Mouse (Mus musculus): Measurements from ENCODE around the gene Gfy. TPM values are rescaled to one million over a fixed set of nuclear protein-coding genes. Genes with fewer than 3 reads are reported as not detected.

The Gfy gene
- polyA plus RNA-seq, 1 experiment from 2014 or later = not detected

DNA sequence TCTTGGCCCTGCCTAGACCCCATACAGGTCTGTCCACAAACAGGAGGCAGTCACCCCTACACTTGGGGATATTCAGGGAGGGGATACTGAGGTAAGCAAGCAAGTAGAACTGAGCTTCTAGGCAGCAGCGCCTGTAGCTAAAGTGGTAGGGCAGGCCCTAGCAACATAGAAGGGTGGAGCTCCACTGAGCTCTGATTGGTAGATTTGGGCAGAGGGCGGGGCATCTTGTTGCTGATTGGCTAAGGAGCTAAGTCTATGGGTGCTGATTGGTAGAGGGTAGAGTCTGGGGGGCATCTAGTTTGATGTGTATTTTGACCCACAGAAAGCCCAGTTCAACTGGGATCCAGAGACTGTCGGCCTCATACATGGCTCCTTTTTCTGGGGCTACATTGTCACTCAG lies 9.9 kb downstream of the Gfy start:
- H3K4me3 ChIP-seq (ENCODE audit: low read depth, low read length) = no peak overlapping the region
- H3K27me3 ChIP-seq (ENCODE audit: control insufficient read depth, insufficient read depth, low read length) = peaks cover 20% of the 10 kb centered on the region; the same call in 1 of the 2 replicates
- no peaks in the 10 kb centered on the region for H3K4me1 ChIP-seq (replicated peaks; ENCODE audit: control insufficient read depth, insufficient read depth)
- DNase-seq (ENCODE audit: low spot score) = no peak
- no peak overlapping the region for H3K9ac ChIP-seq (ENCODE audit: low read length)
- H3K9me3 ChIP-seq (ENCODE audit: control insufficient read depth, low read length) = peaks cover 11% of the 10 kb centered on the region
- H3K36me3 ChIP-seq (ENCODE audit: control insufficient read depth, insufficient read depth, low read length) = no peaks in the 10 kb centered on the region
- no peak for ATAC-seq (ENCODE audit: low FRiP score, low TSS enrichment)
- 91% methylated on average over 3 of the region's 3 CpGs for WGBS
- TF ChIP-seq EP300 (optimal IDR thresholded peaks at IDR 0.05) = no peak
- no peak for TF ChIP-seq CTCF (IDR thresholded peaks at IDR 0.05; ENCODE audit: low read depth)
- H3K4me2 ChIP-seq (replicated peaks; ENCODE audit: low read depth) = no peak overlapping the region
- no peak overlapping the region for H3K27ac ChIP-seq (replicated peaks)

DNA sequence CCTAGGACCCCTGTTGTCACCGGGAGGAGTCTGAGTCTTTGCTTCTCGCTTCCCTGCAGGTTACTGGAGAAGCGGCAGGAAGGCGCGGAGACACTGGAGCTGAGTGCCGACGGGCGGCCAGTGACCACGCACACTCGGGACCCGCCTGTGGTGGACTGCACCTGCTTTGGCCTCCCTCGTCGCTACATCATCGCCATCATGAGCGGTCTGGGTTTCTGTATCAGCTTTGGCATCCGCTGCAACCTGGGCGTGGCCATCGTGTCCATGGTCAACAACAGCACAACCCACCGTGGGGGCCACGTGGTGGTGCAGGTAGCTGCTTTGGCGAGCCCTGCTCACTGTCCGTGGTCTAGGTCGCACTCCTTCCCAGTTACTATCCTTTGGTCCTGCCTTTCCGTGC lies 10.7 kb downstream of the Gfy start:
- H3K36me3 ChIP-seq (ENCODE audit: control insufficient read depth, insufficient read depth, low read length) = no peaks in the 10 kb centered on the region
- DNase-seq (ENCODE audit: low spot score) (no peak), ATAC-seq (ENCODE audit: low FRiP score, low TSS enrichment) (no peak)
- 6% methylated on average over 24 of the region's 24 CpGs for WGBS
- peaks cover 11% of the 10 kb centered on the region for H3K9me3 ChIP-seq (ENCODE audit: control insufficient read depth, low read length)
- TF ChIP-seq CTCF (IDR thresholded peaks at IDR 0.05; ENCODE audit: low read depth) = no peak
- no peak for TF ChIP-seq EP300 (optimal IDR thresholded peaks at IDR 0.05)
- H3K27ac ChIP-seq (replicated peaks) = no peak overlapping the region
- H3K4me3 ChIP-seq (ENCODE audit: low read depth, low read length) = no peak overlapping the region
- no peak overlapping the region for H3K9ac ChIP-seq (ENCODE audit: low read length)
- peaks cover 22% of the 10 kb centered on the region; the same call in 1 of the 2 replicates for H3K27me3 ChIP-seq (ENCODE audit: control insufficient read depth, insufficient read depth, low read length)
- H3K4me1 ChIP-seq (replicated peaks; ENCODE audit: control insufficient read depth, insufficient read depth) = peaks cover 4% of the 10 kb centered on the region; the same call in 1 of the 2 replicates
- H3K4me2 ChIP-seq (replicated peaks; ENCODE audit: low read depth) = no peak overlapping the region

DNA sequence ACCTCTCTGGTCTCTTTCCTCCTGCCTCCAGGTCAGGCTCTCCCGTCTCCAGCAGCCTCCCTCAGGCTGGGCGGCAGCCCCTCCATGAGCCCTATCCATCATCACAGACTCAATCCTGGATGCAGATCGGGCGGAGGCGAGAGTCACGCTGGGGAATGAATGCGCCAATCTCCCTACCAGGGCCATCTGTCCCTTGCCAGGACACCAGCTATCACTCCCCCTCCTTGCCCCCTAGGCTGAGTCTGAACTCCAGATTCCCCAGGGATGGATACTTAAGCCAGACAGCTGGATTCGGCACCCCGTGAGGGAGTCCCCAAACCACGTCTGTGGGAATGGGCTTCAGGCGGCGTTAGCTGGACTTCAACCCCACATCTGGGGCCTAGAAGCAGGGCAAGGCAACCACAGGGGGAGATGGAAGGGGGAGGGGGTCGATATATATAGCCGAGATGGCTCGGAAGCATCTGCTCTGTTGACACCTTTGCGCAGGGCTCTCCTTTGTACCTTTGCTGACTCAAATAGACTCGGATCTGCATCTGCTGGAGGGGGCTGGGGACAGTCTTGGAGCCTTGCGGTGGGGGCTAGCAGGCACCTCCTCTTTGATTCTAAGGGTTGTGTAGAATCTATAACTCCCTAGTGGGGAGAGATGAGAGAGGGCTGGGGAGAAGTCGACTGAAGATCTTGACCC lies 11.5 kb downstream of the Gfy start:
- Histone ChIP-seq H3K27ac (replicated peaks) (no peak overlapping the region), H3K36me3 (ENCODE audit: control insufficient read depth, insufficient read depth, low read length) (no peaks in the 10 kb centered on the region), H3K27me3 (ENCODE audit: control insufficient read depth, insufficient read depth, low read length) (peaks cover 22% of the 10 kb centered on the region; the same call in 1 of the 2 replicates), H3K4me3 (ENCODE audit: low read depth, low read length) (no peak overlapping the region), H3K4me1 (replicated peaks; ENCODE audit: control insufficient read depth, insufficient read depth) (peaks cover 4% of the 10 kb centered on the region; the same call in 1 of the 2 replicates), H3K4me2 (replicated peaks; ENCODE audit: low read depth) (no peak overlapping the region), H3K9ac (ENCODE audit: low read length) (no peak overlapping the region), H3K9me3 (ENCODE audit: control insufficient read depth, low read length) (peaks cover 11% of the 10 kb centered on the region)
- ATAC-seq (ENCODE audit: low FRiP score, low TSS enrichment) (no peak), DNase-seq (ENCODE audit: low spot score) (no peak)
- WGBS = 4% methylated on average over 19 of the region's 19 CpGs
- no peak for TF ChIP-seq CTCF (IDR thresholded peaks at IDR 0.05; ENCODE audit: low read depth)
- no peak for TF ChIP-seq EP300 (optimal IDR thresholded peaks at IDR 0.05)

GRCm38 (mm10) chr7:45166950-45167401 lies 12.4 kb downstream of the Gfy start:
- H3K4me2 ChIP-seq (replicated peaks; ENCODE audit: low read depth) = no peak overlapping the region
- TF ChIP-seq CTCF (IDR thresholded peaks at IDR 0.05; ENCODE audit: low read depth) = no peak
- TF ChIP-seq EP300 (optimal IDR thresholded peaks at IDR 0.05) = no peak
- peaks cover 4% of the 10 kb centered on the region; the same call in 1 of the 2 replicates for H3K4me1 ChIP-seq (replicated peaks; ENCODE audit: control insufficient read depth, insufficient read depth)
- H3K27me3 ChIP-seq (ENCODE audit: control insufficient read depth, insufficient read depth, low read length) = peaks cover 22% of the 10 kb centered on the region; the same call in 1 of the 2 replicates
- H3K4me3 ChIP-seq (ENCODE audit: low read depth, low read length) = no peak overlapping the region
- H3K9me3 ChIP-seq (ENCODE audit: control insufficient read depth, low read length) = peaks cover 11% of the 10 kb centered on the region
- WGBS = 25% methylated on average over 10 of the region's 10 CpGs
- DNase-seq (ENCODE audit: low spot score) (no peak), ATAC-seq (ENCODE audit: low FRiP score, low TSS enrichment) (no peak)
- no peaks in the 10 kb centered on the region for H3K36me3 ChIP-seq (ENCODE audit: control insufficient read depth, insufficient read depth, low read length)
- H3K9ac ChIP-seq (ENCODE audit: low read length) = no peak overlapping the region
- H3K27ac ChIP-seq (replicated peaks) = no peak overlapping the region

GRCm38 (mm10) chr7:45165701-45166100 lies 13.7 kb downstream of the Gfy start:
- WGBS = 55% methylated on average over 11 of the region's 11 CpGs
- DNase-seq (ENCODE audit: low spot score) (no peak), ATAC-seq (ENCODE audit: low FRiP score, low TSS enrichment) (no peak)
- Histone ChIP-seq H3K9ac (ENCODE audit: low read length) (no peak overlapping the region), H3K4me2 (replicated peaks; ENCODE audit: low read depth) (no peak overlapping the region), H3K4me1 (replicated peaks; ENCODE audit: control insufficient read depth, insufficient read depth) (peaks cover 4% of the 10 kb centered on the region; the same call in 1 of the 2 replicates), H3K27ac (replicated peaks) (no peak overlapping the region), H3K36me3 (ENCODE audit: control insufficient read depth, insufficient read depth, low read length) (no peaks in the 10 kb centered on the region), H3K9me3 (ENCODE audit: control insufficient read depth, low read length) (peaks cover 11% of the 10 kb centered on the region), H3K27me3 (ENCODE audit: control insufficient read depth, insufficient read depth, low read length) (peaks cover 22% of the 10 kb centered on the region; the same call in 1 of the 2 replicates), H3K4me3 (ENCODE audit: low read depth, low read length) (no peak overlapping the region)
- TF ChIP-seq CTCF (IDR thresholded peaks at IDR 0.05; ENCODE audit: low read depth) = no peak
- no peak for TF ChIP-seq EP300 (optimal IDR thresholded peaks at IDR 0.05)

- Histone ChIP-seq H3K27ac (replicated peaks) (no peak overlapping the region), H3K4me3 (ENCODE audit: low read depth, low read length) (no peak overlapping the region), H3K36me3 (ENCODE audit: control insufficient read depth, insufficient read depth, low read length) (peaks cover 2% of the 10 kb centered on the region; the same call in 1 of the 2 replicates), H3K9ac (ENCODE audit: low read length) (no peak overlapping the region), H3K4me2 (replicated peaks; ENCODE audit: low read depth) (no peak overlapping the region), H3K4me1 (replicated peaks; ENCODE audit: control insufficient read depth, insufficient read depth) (peaks cover 4% of the 10 kb centered on the region; the same call in 1 of the 2 replicates), H3K9me3 (ENCODE audit: control insufficient read depth, low read length) (peaks cover 6% of the 10 kb centered on the region), H3K27me3 (ENCODE audit: control insufficient read depth, insufficient read depth, low read length) (peaks cover 22% of the 10 kb centered on the region; the same call in 1 of the 2 replicates)
- ATAC-seq (ENCODE audit: low FRiP score, low TSS enrichment) = no peak
- no peak for DNase-seq (ENCODE audit: low spot score)
- TF ChIP-seq EP300 (optimal IDR thresholded peaks at IDR 0.05) (no peak), CTCF (IDR thresholded peaks at IDR 0.05; ENCODE audit: low read depth) (no peak)
- 74% methylated on average over 5 of the region's 5 CpGs for WGBS
Measured at GRCm38 (mm10) chr7:45164833-45165232, 14.5 kb downstream of the Gfy start.
